Mouse (Mus musculus) inflammation-experienced regulatory T-cells, adult 6 months (primary cell): ENCODE data around the gene Mapk9. TPM values are rescaled to one million over a fixed set of nuclear protein-coding genes. Genes with fewer than 3 reads are reported as not detected.
"Not testable (repeated sequence)": the region's sequence is repeated elsewhere in the genome, so short reads cannot be mapped to it uniquely, and the experiment has no call there.

Experiments used
- ATAC-seq: one replicate; pipeline ENCODE4 v1.8.0; 2017
- polyA plus RNA-seq, 3 experiments: library from polyadenylated mRNA; unstranded; fragments of 100-300 nt; shearing (Covaris generic); gene quantifications; one replicate each; pipeline ENCODE4 v1.2.1; 2017

Mapk9 gene
- 10 to 100 TPM; 15.9 to 20.5 (median 17.6) TPM for polyA plus RNA-seq

GRCm38 (mm10) chr11:49846401-49847070, at the start of gene Mapk9:
Gene Mapk9, plus strand, starts transcription at chr11:49846751.
- peak; percentile 95 for ATAC-seq

- ATAC-seq = no peak
These were observed 47.6 kb upstream of the Mapk9 start for GRCm38 (mm10) chr11:49798931-49799330.

GRCm38 (mm10) chr11:49801516-49801915, 45.0 kb upstream of the Mapk9 start:
- no peak for ATAC-seq

GRCm38 (mm10) chr11:49803801-49804200, 42.8 kb upstream of the Mapk9 start:
- no peak for ATAC-seq

GRCm38 (mm10) chr11:49806218-49806617, 40.3 kb upstream of the Mapk9 start:
- ATAC-seq = no peak

GRCm38 (mm10) chr11:49808946-49809345, 37.6 kb upstream of the Mapk9 start:
- no peak for ATAC-seq

- ATAC-seq = not testable (repeated sequence)
These were observed 35.9 kb upstream of the Mapk9 start for GRCm38 (mm10) chr11:49810696-49811095.

- ATAC-seq = peak; percentile 65
These were observed 35.4 kb upstream of the Mapk9 start for GRCm38 (mm10) chr11:49811099-49811541.

GRCm38 (mm10) chr11:49811879-49812278, 34.7 kb upstream of the Mapk9 start:
- ATAC-seq = peak; percentile 66

- ATAC-seq = no peak
These were observed 27.5 kb upstream of the Mapk9 start for GRCm38 (mm10) chr11:49818869-49819566.

GRCm38 (mm10) chr11:49819676-49820075, 26.9 kb upstream of the Mapk9 start:
- no peak for ATAC-seq

- no peak for ATAC-seq
These were observed 25.6 kb upstream of the Mapk9 start for GRCm38 (mm10) chr11:49820928-49821327.

- no peak for ATAC-seq
These were observed 25.0 kb upstream of the Mapk9 start for GRCm38 (mm10) chr11:49821546-49821945.

GRCm38 (mm10) chr11:49822337-49822736, 24.2 kb upstream of the Mapk9 start:
- ATAC-seq = no peak

- ATAC-seq = no peak
These were observed 21.7 kb upstream of the Mapk9 start for GRCm38 (mm10) chr11:49824896-49825295.

- no peak for ATAC-seq
These were observed 19.3 kb upstream of the Mapk9 start for GRCm38 (mm10) chr11:49827243-49827642.

GRCm38 (mm10) chr11:49829176-49829745, 17.3 kb upstream of the Mapk9 start:
- ATAC-seq = no peak

- no peak for ATAC-seq
These were observed 14.6 kb upstream of the Mapk9 start for GRCm38 (mm10) chr11:49831980-49832379.

- ATAC-seq = no peak
These were observed 13.6 kb upstream of the Mapk9 start for GRCm38 (mm10) chr11:49832962-49833361.

GRCm38 (mm10) chr11:49834248-49834647, 12.3 kb upstream of the Mapk9 start:
- no peak for ATAC-seq

GRCm38 (mm10) chr11:49835257-49835956, 11.1 kb upstream of the Mapk9 start:
- no peak for ATAC-seq

- peak; percentile 32 for ATAC-seq
These were observed 8.7 kb upstream of the Mapk9 start for GRCm38 (mm10) chr11:49837717-49838407.
